In genomic region chr15:99807776-99808735, GRCm38 (mm10) we compare ENCODE assay signal across 9 mouse cellular contexts. TPM values are rescaled to one million over a fixed set of nuclear protein-coding genes. Genes with fewer than 3 reads are reported as not detected.
A peak's percentile ranks its signal among the peaks of the same experiment; 100 is the strongest.
DNase-seq lines count a peak whose midpoint lies in the region.
"Had no signal": no experiment of that assay in that cellular context is flagged by ENCODE, and none has a peak within 500 bp of the region (broad histone marks: within the 10 kb centered on the region; RNA-seq: fewer than 3 reads in every experiment).

No protein-coding gene starts in this region.

- DNase-seq in adrenal gland, postnatal 10 days = peak; percentile 34
- no peak for DNase-seq in adrenal gland, postnatal 25 days
- DNase-seq in right cerebral cortex, postnatal 10 days (ENCODE audit: low spot score in 2 of 2) = peak; percentile 76 to 77
- DNase-seq in right cerebral cortex, postnatal 36 days (ENCODE audit: low spot score in 2 of 2) = no peak
- peak; percentile 33 to 37 for DNase-seq in layer of hippocampus, postnatal 36 days
- peak; percentile 40 for DNase-seq in retina, postnatal 7 days (ENCODE audit: low read depth, low spot score)
- no peak for DNase-seq in adrenal gland, adult 8-10 months
- DNase-seq in cerebellum, adult 8-10 months = no peak
- DNase-seq: liver, embryonic 13.5 days had no signal

RNA-seq across cellular contexts. Expression of gene Cers5, which starts 35.4 kb away (rescaled TPM):
- total RNA-seq in adrenal gland, postnatal 10 days (2021) = 10 to 100 TPM; 35.9 to 41.6 TPM
- total RNA-seq in adrenal gland, postnatal 25 days (2021) = 47.5 and 61.7 TPM in 2 replicates
- total RNA-seq in layer of hippocampus, postnatal 36 days (2021) = 10 to 100 TPM; 29.6 to 30.2 TPM
- 10 to 100 TPM; 58.2 to 67.4 (median 59.8) TPM for total RNA-seq in adrenal gland, adult 8-10 months (2022)

Comparison
In these comparisons a context has a peak if more than half of its experiments do, and no peak if none do; other contexts are left out.
1. DNase-seq: peak in adrenal gland, postnatal 10 days (single experiment), right cerebral cortex, postnatal 10 days (2 of 2), layer of hippocampus, postnatal 36 days (2 of 2) and retina, postnatal 7 days (single experiment); none in adrenal gland, postnatal 25 days (single experiment), right cerebral cortex, postnatal 36 days (0 of 2), adrenal gland, adult 8-10 months (single experiment) and cerebellum, adult 8-10 months (single experiment).